In genomic region chr15:24596242-24596641, GRCm38 (mm10) we compare ENCODE assay signal across 8 mouse cellular contexts.
DNase-seq lines count a peak whose midpoint lies in the region; ATAC-seq and TF ChIP-seq lines count a peak whose summit lies in the region.

No protein-coding gene starts in this region.

- no peaks in the 10 kb centered on the region for H3K9me3 ChIP-seq in forebrain, embryonic 15.5 days

- H3K9ac ChIP-seq in forebrain, embryonic 15.5 days (replicated peaks), result no peak overlapping the region

- no peak for TF ChIP-seq POLR2A in thymus, adult 2 months (IDR thresholded peaks at IDR 0.05; ENCODE audit: control insufficient read depth, extremely low read depth, insufficient read depth, low read length, poor library complexity)

- no peaks in the 10 kb centered on the region for H3K4me1 ChIP-seq in thymus, adult 2 months (replicated peaks; ENCODE audit: control insufficient read depth, insufficient read depth, low read length)
- H3K4me1 ChIP-seq in forebrain, embryonic 15.5 days, result no peaks in the 10 kb centered on the region

- DNase-seq in adrenal gland, adult (ENCODE audit: inconsistent age in 2 of 2, low spot score in 1 of 2), result peak; percentile 8 to 62
- DNase-seq in adrenal gland, adult 8-10 months, result no peak
- DNase-seq in thymus, adult 2 months, result peak; percentile 1
- DNase-seq in thymus, adult 18-20 months, result no peak
- peak; percentile 19 to 68 for DNase-seq in layer of hippocampus, adult 18-20 months (ENCODE audit: low spot score in 2 of 2)
- peak; percentile 18 for DNase-seq in splenic B cell, adult 2 months (ENCODE audit: low read depth, low spot score)

- TF ChIP-seq CTCF in thymus, adult 2 months (IDR thresholded peaks at IDR 0.05; ENCODE audit: borderline replicate concordance, control insufficient read depth, extremely low read depth, insufficient read depth, low read length, poor library complexity), result no peak

- H3K4me2 ChIP-seq in forebrain, embryonic 15.5 days (replicated peaks), result no peak overlapping the region

- no peak overlapping the region for H3K27ac ChIP-seq in thymus, adult 2 months (ENCODE audit: control insufficient read depth, insufficient read depth, low read length)
- no peak overlapping the region for H3K27ac ChIP-seq in forebrain, embryonic 15.5 days (replicated peaks)

- WGBS in thymus, adult 2 months, result 28% methylated on average over 4 of the region's 4 CpGs
- 43% methylated on average over 4 of the region's 4 CpGs for WGBS in forebrain, embryonic 15.5 days

- H3K36me3 ChIP-seq in thymus, adult 2 months (ENCODE audit: control insufficient read depth, insufficient read depth, low read length), result no peaks in the 10 kb centered on the region
- H3K36me3 ChIP-seq in forebrain, embryonic 15.5 days, result no peaks in the 10 kb centered on the region
- no peaks in the 10 kb centered on the region for H3K36me3 ChIP-seq in splenic B cell, adult 2 months (ENCODE audit: control insufficient read depth, insufficient read depth, low read length, poor library complexity, severe bottlenecking)

- no peak overlapping the region for H3K4me3 ChIP-seq in thymus, adult 2 months (ENCODE audit: control insufficient read depth, insufficient read depth, low read length)
- H3K4me3 ChIP-seq in forebrain, embryonic 15.5 days, result no peak overlapping the region

- peak; percentile 78; the same call in 1 of the 2 replicates for ATAC-seq in forebrain, embryonic 15.5 days (replicated peaks)
- ATAC-seq in megakaryocyte progenitor cell, adult 5-6 weeks (replicated peaks; ENCODE audit: poor library complexity), result peak; percentile 93

- no peaks in the 10 kb centered on the region for H3K27me3 ChIP-seq in thymus, adult 2 months (ENCODE audit: control insufficient read depth, insufficient read depth, low read length)
- H3K27me3 ChIP-seq in forebrain, embryonic 15.5 days, result no peaks in the 10 kb centered on the region
- no peaks in the 10 kb centered on the region for H3K27me3 ChIP-seq in splenic B cell, adult 2 months (ENCODE audit: control insufficient read depth, insufficient read depth, low read length, poor library complexity, severe bottlenecking)

Comparison
In these comparisons a context has a peak if more than half of its experiments do, and no peak if none do; other contexts are left out.
1. DNase-seq: peak in adrenal gland, adult (2 of 2), thymus, adult 2 months (single experiment), layer of hippocampus, adult 18-20 months (2 of 2) and splenic B cell, adult 2 months (single experiment); none in adrenal gland, adult 8-10 months (single experiment) and thymus, adult 18-20 months (0 of 2).